Mouse (Mus musculus) ES-Bruce4 (cell line): ENCODE measurements at regions not wholly inside any gene's neighbourhood (a gene's known extent, or its start where the extent isn't known, plus 50 kb on each side); places are given as distances from the start of the nearest gene placed in this dataset.

Experiments used
- H3K27ac ChIP-seq: 2 replicates; pipeline ENCODE4 v1.5.1; 2012; ENCODE audit warnings: low read length, inconsistent platforms; ENCODE audit not compliant: insufficient read depth
- H3K27me3 ChIP-seq: 2 replicates; pipeline ENCODE4 v1.6.1; 2012; ENCODE audit warnings: mild to moderate bottlenecking, low read length, inconsistent platforms; ENCODE audit not compliant: control insufficient read depth, poor library complexity, insufficient read depth, severe bottlenecking
- H3K36me3 ChIP-seq: 2 replicates; pipeline ENCODE4 v1.6.1; 2012; ENCODE audit warnings: inconsistent platforms, mild to moderate bottlenecking, low read length, moderate library complexity; ENCODE audit not compliant: control insufficient read depth, poor library complexity, insufficient read depth, severe bottlenecking
- H3K4me1 ChIP-seq: one replicate; pipeline ENCODE4 v1.8.1; 2011; ENCODE audit warnings: low read length; ENCODE audit not compliant: control insufficient read depth, insufficient read depth
- H3K4me3 ChIP-seq: 2 replicates; pipeline ENCODE4 v1.5.1; 2011; ENCODE audit warnings: low read depth, mild to moderate bottlenecking, low read length
- H3K9ac ChIP-seq: 2 replicates; pipeline ENCODE4 v1.6.1; 2012; ENCODE audit warnings: low read depth, mild to moderate bottlenecking, inconsistent platforms; ENCODE audit not compliant: poor library complexity, severe bottlenecking
- H3K9me3 ChIP-seq: replicated peaks from 2 replicates; pipeline ENCODE4 v1.6.1; 2012; ENCODE audit warnings: mild to moderate bottlenecking, low read length, inconsistent platforms; ENCODE audit not compliant: control insufficient read depth, poor library complexity, insufficient read depth, severe bottlenecking
- CTCF ChIP-seq: IDR thresholded peaks from one replicate; pipeline ENCODE4 v1.8.1; 2011; ENCODE audit warnings: low read depth, low read length
- EP300 ChIP-seq: IDR thresholded peaks from 2 replicates; pipeline ENCODE4 v1.6.1; 2011; ENCODE audit warnings: low read depth, low read length; ENCODE audit not compliant: insufficient read depth
- POLR2A ChIP-seq: IDR thresholded peaks from one replicate; pipeline ENCODE4 v1.8.1; 2011; ENCODE audit warnings: low read length; ENCODE audit not compliant: insufficient read depth

GRCm38 (mm10) chr14:102915918-102916317, 66.5 kb downstream of the Kctd12 start:
- no peak for TF ChIP-seq POLR2A
- TF ChIP-seq EP300 = no peak
- no peak for TF ChIP-seq CTCF

GRCm38 (mm10) chr14:102911582-102911981, 70.9 kb downstream of the Kctd12 start:
- H3K9ac ChIP-seq = no peak overlapping the region
- H3K27ac ChIP-seq = no peak overlapping the region
- H3K9me3 ChIP-seq = no peaks in the 10 kb centered on the region
- no peaks in the 10 kb centered on the region for H3K27me3 ChIP-seq
- no peaks in the 10 kb centered on the region for H3K4me1 ChIP-seq
- TF ChIP-seq POLR2A (no peak), EP300 (no peak), CTCF (no peak)
- H3K4me3 ChIP-seq = no peak overlapping the region
- no peaks in the 10 kb centered on the region for H3K36me3 ChIP-seq

More at GRCm38 (mm10) chr14:102915918-102916317, 66.5 kb downstream of the Kctd12 start:
- no peaks in the 10 kb centered on the region for H3K9me3 ChIP-seq
- no peaks in the 10 kb centered on the region for H3K27me3 ChIP-seq
- H3K36me3 ChIP-seq = no peaks in the 10 kb centered on the region
- no peak overlapping the region for H3K9ac ChIP-seq
- H3K4me3 ChIP-seq = no peak overlapping the region
- H3K4me1 ChIP-seq = no peaks in the 10 kb centered on the region
- H3K27ac ChIP-seq = no peak overlapping the region

DNA sequence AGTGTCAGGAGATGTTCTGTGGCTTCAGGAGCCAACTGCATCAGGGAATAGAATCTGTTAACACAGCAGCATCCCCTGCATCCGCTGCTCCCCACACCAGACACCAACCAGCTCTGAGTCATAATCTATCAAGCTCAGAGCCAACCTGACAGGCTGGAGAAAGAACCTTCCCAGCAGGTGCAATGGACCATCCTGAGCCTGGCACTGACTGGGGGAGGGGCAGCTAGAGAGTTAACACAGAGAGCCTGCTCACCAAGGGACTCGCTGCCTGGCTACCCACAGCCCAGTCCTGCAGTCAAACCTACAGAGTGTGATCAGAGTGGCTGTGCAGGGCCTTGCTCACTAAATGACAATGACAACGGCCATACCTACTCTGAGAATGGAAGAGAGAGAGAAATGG, 73.4 kb downstream of the Kctd12 start:
- H3K9ac ChIP-seq = no peak overlapping the region
- no peaks in the 10 kb centered on the region for H3K4me1 ChIP-seq
- H3K27ac ChIP-seq = no peak overlapping the region
- H3K9me3 ChIP-seq = no peaks in the 10 kb centered on the region
- no peaks in the 10 kb centered on the region for H3K27me3 ChIP-seq
- no peak overlapping the region for H3K4me3 ChIP-seq
- H3K36me3 ChIP-seq = no peaks in the 10 kb centered on the region
- no peak for TF ChIP-seq EP300
- TF ChIP-seq POLR2A = no peak
- no peak for TF ChIP-seq CTCF

GRCm38 (mm10) chr14:102907411-102908103, 74.9 kb downstream of the Kctd12 start:
- no peaks in the 10 kb centered on the region for H3K27me3 ChIP-seq
- no peak overlapping the region for H3K27ac ChIP-seq
- TF ChIP-seq CTCF = no peak
- TF ChIP-seq EP300 = no peak
- no peak for TF ChIP-seq POLR2A
- H3K9me3 ChIP-seq = no peaks in the 10 kb centered on the region
- H3K4me1 ChIP-seq = no peaks in the 10 kb centered on the region
- H3K4me3 ChIP-seq = no peak overlapping the region
- H3K9ac ChIP-seq = no peak overlapping the region
- H3K36me3 ChIP-seq = no peaks in the 10 kb centered on the region

DNA sequence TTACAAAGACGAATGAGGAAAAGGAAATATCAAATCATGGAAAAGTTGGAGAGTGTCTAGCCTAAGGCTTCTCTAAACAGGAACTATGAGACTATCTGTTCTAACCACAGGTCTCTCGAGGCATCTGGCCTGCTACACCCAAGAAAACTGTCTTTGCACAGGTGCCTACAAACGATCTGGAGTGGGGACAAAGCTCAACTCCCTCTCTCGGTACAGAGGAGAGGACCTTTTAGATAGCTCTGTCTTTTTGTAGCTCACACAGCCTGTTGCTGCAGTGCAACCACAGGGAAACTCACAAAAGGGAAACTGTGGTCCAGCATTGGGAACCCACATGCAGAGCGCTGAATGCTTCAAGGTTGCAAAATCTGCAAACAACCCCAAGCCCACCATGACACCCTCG, 75.6 kb downstream of the Kctd12 start:
- Histone ChIP-seq H3K9ac (no peak overlapping the region), H3K4me1 (no peaks in the 10 kb centered on the region), H3K9me3 (no peaks in the 10 kb centered on the region), H3K27ac (no peak overlapping the region), H3K36me3 (no peaks in the 10 kb centered on the region), H3K4me3 (no peak overlapping the region), H3K27me3 (no peaks in the 10 kb centered on the region)
- no peak for TF ChIP-seq POLR2A

GRCm38 (mm10) chr14:102906286-102906685, 76.2 kb downstream of the Kctd12 start:
- no peak overlapping the region for H3K4me3 ChIP-seq
- no peak overlapping the region for H3K27ac ChIP-seq
- H3K9me3 ChIP-seq = no peaks in the 10 kb centered on the region
- H3K27me3 ChIP-seq = no peaks in the 10 kb centered on the region
- H3K36me3 ChIP-seq = no peaks in the 10 kb centered on the region
- TF ChIP-seq POLR2A = no peak
- TF ChIP-seq CTCF = no peak
- no peak for TF ChIP-seq EP300
- no peak overlapping the region for H3K9ac ChIP-seq
- H3K4me1 ChIP-seq = no peaks in the 10 kb centered on the region
